Mouse (Mus musculus): ENCODE data around the gene Cdsn.

Gene Cdsn

GRCm38 (mm10) chr17:35534343-35534742 lies 17.6 kb upstream of the Cdsn start:
- DNase-seq (ENCODE audit: low spot score in 2 of 2): peak; percentile 35 to 67

- DNase-seq (ENCODE audit: low spot score in 2 of 2): no peak
Observed at GRCm38 (mm10) chr17:35537421-35537820, 14.5 kb upstream of the Cdsn start.

- DNase-seq (ENCODE audit: low spot score in 2 of 2): no peak
Observed at GRCm38 (mm10) chr17:35538476-35538875, 13.5 kb upstream of the Cdsn start.

GRCm38 (mm10) chr17:35539540-35539939 lies 12.4 kb upstream of the Cdsn start:
- DNase-seq (ENCODE audit: low spot score in 2 of 2): no peak

- DNase-seq (ENCODE audit: low spot score in 2 of 2): no peak
Observed at GRCm38 (mm10) chr17:35542761-35543411, 9.0 kb upstream of the Cdsn start.

- no peak for DNase-seq (ENCODE audit: low spot score in 2 of 2)
Observed at GRCm38 (mm10) chr17:35543412-35543861, 8.5 kb upstream of the Cdsn start.

- DNase-seq (ENCODE audit: low spot score in 2 of 2): no peak
Observed at GRCm38 (mm10) chr17:35544001-35544400, 7.9 kb upstream of the Cdsn start.

- peak in 1 of 2 experiments; percentile 38 for DNase-seq (ENCODE audit: low spot score in 2 of 2)
Observed at GRCm38 (mm10) chr17:35544680-35545079, 7.2 kb upstream of the Cdsn start.

- DNase-seq (ENCODE audit: low spot score in 2 of 2): no peak
Observed at GRCm38 (mm10) chr17:35547465-35547864, 4.5 kb upstream of the Cdsn start.

GRCm38 (mm10) chr17:35548636-35549035 lies 3.3 kb upstream of the Cdsn start:
- DNase-seq (ENCODE audit: low spot score in 2 of 2): no peak

- DNase-seq (ENCODE audit: low spot score in 2 of 2): no peak
Observed at GRCm38 (mm10) chr17:35549437-35550142, 2.3 kb upstream of the Cdsn start.

GRCm38 (mm10) chr17:35550143-35550494 lies 1.8 kb upstream of the Cdsn start:
- DNase-seq (ENCODE audit: low spot score in 2 of 2): no peak

GRCm38 (mm10) chr17:35550871-35551270 lies 1.1 kb upstream of the Cdsn start:
- no peak for DNase-seq (ENCODE audit: low spot score in 2 of 2)

- DNase-seq (ENCODE audit: low spot score in 2 of 2): no peak
Observed at GRCm38 (mm10) chr17:35554321-35554720, 2.4 kb downstream of the Cdsn start.

GRCm38 (mm10) chr17:35554761-35555397 lies 3.0 kb downstream of the Cdsn start:
- no peak for DNase-seq (ENCODE audit: low spot score in 2 of 2)

GRCm38 (mm10) chr17:35556186-35556765 lies 4.3 kb downstream of the Cdsn start:
- no peak for DNase-seq (ENCODE audit: low spot score in 2 of 2)

GRCm38 (mm10) chr17:35556812-35557211 lies 4.9 kb downstream of the Cdsn start:
- no peak for DNase-seq (ENCODE audit: low spot score in 2 of 2)

- no peak for DNase-seq (ENCODE audit: low spot score in 2 of 2)
Observed at GRCm38 (mm10) chr17:35557351-35557750, 5.4 kb downstream of the Cdsn start.

- DNase-seq (ENCODE audit: low spot score in 2 of 2): no peak
Observed at GRCm38 (mm10) chr17:35558216-35558615, 6.3 kb downstream of the Cdsn start.

- no peak for DNase-seq (ENCODE audit: low spot score in 2 of 2)
Observed at GRCm38 (mm10) chr17:35567150-35567549, 15.2 kb downstream of the Cdsn start, which contains the start of gene 2300002M23Rik. 2300002M23Rik (plus strand) TSS chr17:35567450.

GRCm38 (mm10) chr17:35567767-35568166 lies 15.8 kb downstream of the Cdsn start:
- no peak for DNase-seq (ENCODE audit: low spot score in 2 of 2)

All from spleen, postnatal 14 days (tissue).